Comparison of ENCODE assay signal across 27 mouse cellular contexts in the genomic region with DNA sequence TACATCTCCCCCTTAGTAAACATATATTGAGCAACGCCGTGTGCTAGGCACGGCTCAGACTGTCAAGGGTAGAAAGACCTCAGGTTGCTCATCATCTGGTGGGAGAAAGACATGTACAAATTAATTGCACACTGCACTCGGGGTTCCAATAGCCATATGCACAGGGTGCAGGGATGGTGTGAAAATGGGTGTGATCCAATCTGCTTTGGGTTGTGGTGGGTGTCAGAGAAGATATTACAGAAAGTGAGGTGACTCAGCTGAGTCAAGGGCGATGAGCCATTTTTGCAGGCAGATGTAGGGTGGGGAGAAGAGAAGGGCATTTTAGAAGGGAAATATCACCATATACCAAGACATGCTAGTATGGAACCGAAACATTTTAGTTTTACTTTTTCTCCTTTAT. TPM values are rescaled to one million over a fixed set of nuclear protein-coding genes. Genes with fewer than 3 reads are reported as not detected.
"Had no signal": no experiment of that assay in that cellular context is flagged by ENCODE, and none has a peak within 500 bp of the region (broad histone marks: within the 10 kb centered on the region; RNA-seq: fewer than 3 reads in every experiment).

No protein-coding gene starts in this region.

- DNase-seq: gastrocnemius, adult 2 months; gastrocnemius, postnatal 10 days; gastrocnemius, postnatal 25 days; heart, adult 2 months; heart, postnatal 14 days; heart, postnatal 4 days; kidney, adult 18-20 months; kidney, adult 8-10 months; kidney, postnatal 10 days; kidney, postnatal 25 days; kidney, postnatal 4 days; liver had no signal

- H3K36me3 ChIP-seq: heart, embryonic 13.5 days; heart, embryonic 15.5 days; hindbrain, embryonic 10.5 days; hindbrain, embryonic 12.5 days; intestine, embryonic 15.5 days; limb, embryonic 10.5 days; limb, embryonic 12.5 days had no signal

- H3K9ac ChIP-seq: heart, embryonic 13.5 days; heart, embryonic 15.5 days; hindbrain, embryonic 12.5 days; hindbrain, embryonic 14.5 days; intestine, embryonic 15.5 days; limb, embryonic 12.5 days had no signal

- H3K4me3 ChIP-seq: gastrocnemius, adult 2 months; heart, adult 2 months; heart, embryonic 13.5 days; heart, embryonic 15.5 days; hindbrain, embryonic 10.5 days; hindbrain, embryonic 12.5 days; intestine, embryonic 15.5 days; layer of hippocampus, adult 2 months; left cerebral cortex, adult 2 months; limb, embryonic 10.5 days; limb, embryonic 12.5 days had no signal

- H3K4me1 ChIP-seq: heart, embryonic 13.5 days; heart, embryonic 15.5 days; hindbrain, embryonic 10.5 days; hindbrain, embryonic 12.5 days; intestine, embryonic 15.5 days; limb, embryonic 10.5 days; limb, embryonic 12.5 days had no signal

- ATAC-seq: hindbrain, embryonic 16.5 days; inflammation-experienced regulatory T-cells, adult 6 months; intestine, embryonic 15.5 days; intestine, postnatal 0 days had no signal

- H3K9me3 ChIP-seq: heart, embryonic 13.5 days; heart, embryonic 15.5 days; hindbrain, embryonic 10.5 days; hindbrain, embryonic 12.5 days; intestine, embryonic 15.5 days; limb, embryonic 10.5 days; limb, embryonic 12.5 days had no signal

- H3K27ac ChIP-seq: gastrocnemius, adult 2 months; heart, adult 2 months; heart, embryonic 13.5 days; heart, embryonic 15.5 days; hindbrain, embryonic 10.5 days; hindbrain, embryonic 12.5 days; hindbrain, embryonic 14.5 days; intestine, embryonic 15.5 days; layer of hippocampus, adult 2 months; left cerebral cortex, adult 2 months; limb, embryonic 10.5 days; limb, embryonic 12.5 days had no signal

- H3K4me2 ChIP-seq: heart, embryonic 11.5 days; heart, embryonic 13.5 days; heart, embryonic 15.5 days; hindbrain, embryonic 12.5 days; hindbrain, embryonic 14.5 days; intestine, embryonic 15.5 days; limb, embryonic 12.5 days; liver, embryonic 11.5 days had no signal

- H3K27me3 ChIP-seq: heart, embryonic 13.5 days; heart, embryonic 15.5 days; hindbrain, embryonic 12.5 days; intestine, embryonic 15.5 days; limb, embryonic 12.5 days had no signal

RNA-seq across cellular contexts. Expression of a gene that starts 47.9 kb away (rescaled TPM):
- polyA plus RNA-seq: inflammation-experienced regulatory T-cells, adult 6 months had no signal
